ENCODE assay signal across 9 mouse cellular contexts in the genomic region with DNA sequence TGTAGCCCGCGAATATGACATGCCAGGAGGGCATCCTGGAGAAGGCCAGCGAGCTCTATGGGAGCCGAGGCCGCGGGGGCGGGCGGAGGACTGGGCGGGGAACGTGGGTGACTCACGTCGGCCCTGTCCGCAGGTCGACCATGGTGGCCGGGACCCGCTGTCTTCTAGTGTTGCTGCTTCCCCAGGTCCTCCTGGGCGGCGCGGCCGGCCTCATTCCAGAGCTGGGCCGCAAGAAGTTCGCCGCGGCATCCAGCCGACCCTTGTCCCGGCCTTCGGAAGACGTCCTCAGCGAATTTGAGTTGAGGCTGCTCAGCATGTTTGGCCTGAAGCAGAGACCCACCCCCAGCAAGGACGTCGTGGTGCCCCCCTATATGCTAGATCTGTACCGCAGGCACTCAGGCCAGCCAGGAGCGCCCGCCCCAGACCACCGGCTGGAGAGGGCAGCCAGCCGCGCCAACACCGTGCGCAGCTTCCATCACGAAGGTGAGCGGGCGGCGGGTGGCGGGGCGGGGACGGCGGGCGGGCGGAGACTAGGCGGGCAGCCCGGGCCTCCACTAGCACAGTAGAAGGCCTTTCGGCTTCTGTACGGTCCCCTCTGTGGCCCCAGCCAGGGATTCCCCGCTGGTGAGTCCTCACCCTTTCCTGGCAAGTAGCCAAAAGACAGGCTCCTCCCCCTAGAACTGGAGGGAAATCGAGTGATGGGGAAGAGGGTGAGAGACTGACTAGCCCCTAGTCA. TPM values are rescaled to one million over a fixed set of nuclear protein-coding genes. Genes with fewer than 3 reads are reported as not detected.
A peak's percentile ranks its signal among the peaks of the same experiment; 100 is the strongest.
DNase-seq lines count a peak whose midpoint lies in the region; ATAC-seq and TF ChIP-seq lines count a peak whose summit lies in the region.
"Had no signal": no experiment of that assay in that cellular context is flagged by ENCODE, and none has a peak within 500 bp of the region (broad histone marks: within the 10 kb centered on the region; RNA-seq: fewer than 3 reads in every experiment).

No protein-coding gene starts in this region.

- no peaks in the 10 kb centered on the region for H3K9me3 ChIP-seq in forebrain, embryonic 10.5 days
- no peaks in the 10 kb centered on the region for H3K9me3 ChIP-seq in heart, postnatal 0 days (replicated peaks; ENCODE audit: control insufficient read depth, low read length)
- H3K9me3 ChIP-seq in limb, embryonic 12.5 days = no peaks in the 10 kb centered on the region
- H3K9me3 ChIP-seq in midbrain, embryonic 12.5 days = no peaks in the 10 kb centered on the region

- no peak for TF ChIP-seq EP300 in heart, postnatal 0 days (IDR thresholded peaks at IDR 0.05; ENCODE audit: low read depth)

- peaks cover 80% of the 10 kb centered on the region for H3K27me3 ChIP-seq in forebrain, embryonic 10.5 days (ENCODE audit: poor library complexity, severe bottlenecking)
- peaks cover 47% of the 10 kb centered on the region for H3K27me3 ChIP-seq in heart, postnatal 0 days (ENCODE audit: control insufficient read depth, insufficient read depth, low read length)
- peaks cover 31% of the 10 kb centered on the region for H3K27me3 ChIP-seq in limb, embryonic 12.5 days
- H3K27me3 ChIP-seq in midbrain, embryonic 12.5 days = peaks cover 68% of the 10 kb centered on the region

- H3K4me3 ChIP-seq in forebrain, embryonic 10.5 days = peak overlapping the region; percentile 63
- peak overlapping the region; percentile 54 for H3K4me3 ChIP-seq in heart, postnatal 0 days (ENCODE audit: low read depth, low read length)
- H3K4me3 ChIP-seq in limb, embryonic 12.5 days (replicated peaks) = peak overlapping the region; percentile 76
- peak overlapping the region; percentile 62 for H3K4me3 ChIP-seq in midbrain, embryonic 12.5 days

- WGBS in forebrain, embryonic 10.5 days = under 1% methylated on average over 52 of the region's 55 CpGs
- 1% methylated on average over 45 of the region's 55 CpGs for WGBS in heart, postnatal 0 days
- under 1% methylated on average over 55 of the region's 55 CpGs for WGBS in limb, embryonic 12.5 days
- under 1% methylated on average over 55 of the region's 55 CpGs for WGBS in midbrain, embryonic 12.5 days

- no peak for TF ChIP-seq CTCF in heart, postnatal 0 days (IDR thresholded peaks at IDR 0.05; ENCODE audit: low read depth)

- peak; percentile 15 for DNase-seq in left cerebral cortex, postnatal 4 days
- DNase-seq in left cerebral cortex, adult 11 months (ENCODE audit: low spot score) = no peak
- peak; percentile 43 for DNase-seq in forebrain, embryonic 10.5 days (ENCODE audit: extremely low spot score, low spot score)
- no peak for DNase-seq in heart, postnatal 0 days (ENCODE audit: low spot score)
- DNase-seq in urinary bladder, adult 2 months (ENCODE audit: low spot score) = peak; percentile 49
- DNase-seq in frontal cortex, postnatal 25 days (ENCODE audit: low spot score in 2 of 2) = no peak

- peak overlapping the region; percentile 62; the same call in 1 of the 2 replicates for H3K27ac ChIP-seq in forebrain, embryonic 10.5 days
- H3K27ac ChIP-seq in heart, postnatal 0 days (ENCODE audit: low read depth) = no peak overlapping the region
- peak overlapping the region; percentile 78 for H3K27ac ChIP-seq in limb, embryonic 12.5 days
- H3K27ac ChIP-seq in midbrain, embryonic 12.5 days (replicated peaks) = no peak overlapping the region

- peak; percentile 42 for ATAC-seq in heart, postnatal 0 days (ENCODE audit: insufficient read depth, low read depth)
- peak; percentile 75; the same call in 1 of the 2 replicates for ATAC-seq in limb, embryonic 12.5 days (ENCODE audit: insufficient number of reproducible peaks, insufficient read depth, low FRiP score, low TSS enrichment, low read depth)
- ATAC-seq in midbrain, embryonic 12.5 days (ENCODE audit: low FRiP score, low read depth) = peak; percentile 71

- no peaks in the 10 kb centered on the region for H3K36me3 ChIP-seq in forebrain, embryonic 10.5 days (replicated peaks)
- H3K36me3 ChIP-seq in heart, postnatal 0 days (replicated peaks; ENCODE audit: control insufficient read depth, insufficient read depth, low read length) = no peaks in the 10 kb centered on the region
- H3K36me3 ChIP-seq in limb, embryonic 12.5 days = peaks cover 27% of the 10 kb centered on the region
- H3K36me3 ChIP-seq in midbrain, embryonic 12.5 days = no peaks in the 10 kb centered on the region
- H3K36me3 ChIP-seq: G1E had no signal

- H3K9ac ChIP-seq in heart, postnatal 0 days (replicated peaks; ENCODE audit: low read depth, low read length) = no peak overlapping the region; the same call in 1 of the 2 replicates
- peak overlapping the region; percentile 88 for H3K9ac ChIP-seq in limb, embryonic 12.5 days (replicated peaks)
- H3K9ac ChIP-seq in midbrain, embryonic 12.5 days (replicated peaks) = peak overlapping the region; percentile 47

- intact Hi-C loops in left cerebral cortex, postnatal 4 days (cut with DNase I) = loop anchor here (5.0 kb wide), 4 partner anchors 168 to 988 kb away; no protein-coding TSS in a partner anchor

- peaks cover 31% of the 10 kb centered on the region for H3K4me1 ChIP-seq in forebrain, embryonic 10.5 days
- H3K4me1 ChIP-seq in heart, postnatal 0 days (ENCODE audit: control insufficient read depth, insufficient read depth) = peaks cover 5% of the 10 kb centered on the region; the same call in 1 of the 2 replicates
- peaks cover 40% of the 10 kb centered on the region for H3K4me1 ChIP-seq in limb, embryonic 12.5 days (replicated peaks)
- peaks cover 21% of the 10 kb centered on the region for H3K4me1 ChIP-seq in midbrain, embryonic 12.5 days

- H3K4me2 ChIP-seq in heart, postnatal 0 days (ENCODE audit: low read depth, low read length) = peak overlapping the region; percentile 78
- H3K4me2 ChIP-seq in limb, embryonic 12.5 days = peak overlapping the region; percentile 77
- peak overlapping the region; percentile 92 for H3K4me2 ChIP-seq in midbrain, embryonic 12.5 days (replicated peaks)

RNA-seq across cellular contexts. Expression of a gene that starts 2.5 kb away (rescaled TPM):
- total RNA-seq in left cerebral cortex, postnatal 4 days (2021) = 1 to 10 TPM; 6.0 to 7.3 TPM
- 0.84 and 1.2 TPM in 2 replicates for polyA plus RNA-seq in forebrain, embryonic 10.5 days (2016; fragmentation: Nextera tagmentation; extraction: Ambion mirVana)
- 2.6 and 4.9 TPM in 2 replicates for total RNA-seq in heart, postnatal 0 days (2014; rRNA removed; ENCODE audit: low replicate concordance)
- 2.8 and 3.1 TPM in 2 replicates for polyA plus RNA-seq in heart, postnatal 0 days (2015; fragmentation: Nextera tagmentation; extraction: Ambion mirVana)
- 37.8 and 38.5 TPM in 2 replicates for polyA plus RNA-seq in limb, embryonic 12.5 days (2016; fragmentation: Nextera tagmentation; extraction: Ambion mirVana)
- polyA plus RNA-seq in midbrain, embryonic 12.5 days (2016; fragmentation: Nextera tagmentation; extraction: Ambion mirVana) = 2.3 and 2.6 TPM in 2 replicates
- 22.2 and 23.4 TPM in 2 replicates for polyA plus RNA-seq in urinary bladder, adult 2 months (2012; rRNA removed)
- polyA plus RNA-seq: G1E had no signal

Comparison
In these comparisons a context has a peak if more than half of its experiments do, and no peak if none do; other contexts are left out.
1. DNase-seq: peak in left cerebral cortex, postnatal 4 days (single experiment), forebrain, embryonic 10.5 days (single experiment) and urinary bladder, adult 2 months (single experiment); none in left cerebral cortex, adult 11 months (single experiment), heart, postnatal 0 days (single experiment) and frontal cortex, postnatal 25 days (0 of 2).
2. H3K27ac ChIP-seq: peak in forebrain, embryonic 10.5 days (single experiment) and limb, embryonic 12.5 days (single experiment); none in heart, postnatal 0 days (single experiment) and midbrain, embryonic 12.5 days (single experiment).
3. Peak in every context shown above with its lines, with median percentiles within 50 percentile points of each other: H3K4me3 ChIP-seq, ATAC-seq and H3K4me2 ChIP-seq.